Mouse (Mus musculus) neural tube, embryonic 14.5 days (tissue): ENCODE data around the gene Slc37a1. TPM values are rescaled to one million over a fixed set of nuclear protein-coding genes. Genes with fewer than 3 reads are reported as not detected.
A peak's percentile ranks its signal among the peaks of the same experiment; 100 is the strongest.

Source experiments
- ATAC-seq: fragments of 200-750 bp; cut with Nextera tagmentation; 2 replicates; pipeline ENCODE4 v1.8.0; 2017; ENCODE audit warnings: low read depth, mild to moderate bottlenecking, moderate TSS enrichment, moderate library complexity
- H3K27ac ChIP-seq: fragments of 300-500 bp; sonication (generic); 2 replicates; pipeline ENCODE4 v1.5.1; 2014; ENCODE audit warnings: low read depth, mild to moderate bottlenecking, control low read depth, low read length, moderate library complexity, mixed read lengths
- H3K27me3 ChIP-seq: fragments of 300-500 bp; sonication (generic); 2 replicates; pipeline ENCODE4 v1.6.1; 2014; ENCODE audit warnings: low read length; ENCODE audit not compliant: control insufficient read depth, insufficient read depth
- H3K36me3 ChIP-seq: fragments of 300-500 bp; sonication (generic); 2 replicates; pipeline ENCODE4 v1.6.1; 2014; ENCODE audit warnings: low read length, mixed read lengths; ENCODE audit not compliant: control insufficient read depth, insufficient read depth
- H3K4me1 ChIP-seq: fragments of 300-500 bp; sonication (generic); 2 replicates; pipeline ENCODE4 v1.6.1; 2014; ENCODE audit warnings: low read length; ENCODE audit not compliant: control insufficient read depth, insufficient read depth
- H3K4me2 ChIP-seq: fragments of 300-500 bp; sonication (generic); 2 replicates; pipeline ENCODE4 v1.6.1; 2014; ENCODE audit warnings: mild to moderate bottlenecking, low read depth, low read length, control low read depth
- H3K4me3 ChIP-seq: fragments of 300-500 bp; sonication (generic); 2 replicates; pipeline ENCODE4 v1.5.1; 2014; ENCODE audit warnings: low read depth, low read length, control low read depth, mixed read lengths
- H3K9ac ChIP-seq: fragments of 300-500 bp; sonication (generic); replicated peaks from 2 replicates; pipeline ENCODE4 v1.6.1; 2014; ENCODE audit warnings: low read depth, mild to moderate bottlenecking, control low read depth, low read length, mixed read lengths
- H3K9me3 ChIP-seq: fragments of 300-500 bp; sonication (generic); 2 replicates; pipeline ENCODE4 v1.6.1; 2016; ENCODE audit warnings: low read length; ENCODE audit not compliant: control insufficient read depth
- WGBS: fragments of 180-500 bp; shearing (Covaris S2); extraction: QIAGEN DNeasy Blood & Tissue Kit; methylation state at CpG from one replicate; pipeline ENCODE4 v1.1.7; 2014; 5-methylcytosine and 5-hydroxymethylcytosine counted together
- polyA plus RNA-seq: library from polyadenylated mRNA; unstranded; fragments of >200 nt; fragmentation: Nextera tagmentation; extraction: Ambion mirVana; gene quantifications from 2 replicates; pipeline ENCODE4 v1.2.1, GENCODE M21; 2014

Gene Slc37a1
- polyA plus RNA-seq, 1 experiment from 2014 or later = 10.1 TPM

- no peaks in the 10 kb centered on the region for H3K27me3 ChIP-seq
- no peak overlapping the region for H3K27ac ChIP-seq
- ATAC-seq = no peak
- H3K4me3 ChIP-seq = no peak overlapping the region
- H3K9ac ChIP-seq = no peak overlapping the region
- WGBS = 58% methylated on average over 12 of the region's 12 CpGs
- 0 out of 2 replicates have a peak, but pooled peaks cover 3% of the 10 kb centered on the region for H3K36me3 ChIP-seq
- H3K9me3 ChIP-seq = no peaks in the 10 kb centered on the region
- H3K4me1 ChIP-seq = no peaks in the 10 kb centered on the region
- H3K4me2 ChIP-seq = no peak overlapping the region
Observed at GRCm38 (mm10) chr17:31304895-31305775, 18.5 kb downstream of the Slc37a1 start.

- WGBS = 72% methylated on average over 5 of the region's 5 CpGs
- Histone ChIP-seq H3K27me3 (no peaks in the 10 kb centered on the region), H3K36me3 (0 out of 2 replicates have a peak, but pooled peaks cover 3% of the 10 kb centered on the region), H3K4me3 (no peak overlapping the region), H3K27ac (no peak overlapping the region), H3K4me1 (no peaks in the 10 kb centered on the region), H3K4me2 (no peak overlapping the region), H3K9ac (no peak overlapping the region), H3K9me3 (no peaks in the 10 kb centered on the region)
- ATAC-seq = no peak
Observed at GRCm38 (mm10) chr17:31305776-31306120, 19.2 kb downstream of the Slc37a1 start.

DNA sequence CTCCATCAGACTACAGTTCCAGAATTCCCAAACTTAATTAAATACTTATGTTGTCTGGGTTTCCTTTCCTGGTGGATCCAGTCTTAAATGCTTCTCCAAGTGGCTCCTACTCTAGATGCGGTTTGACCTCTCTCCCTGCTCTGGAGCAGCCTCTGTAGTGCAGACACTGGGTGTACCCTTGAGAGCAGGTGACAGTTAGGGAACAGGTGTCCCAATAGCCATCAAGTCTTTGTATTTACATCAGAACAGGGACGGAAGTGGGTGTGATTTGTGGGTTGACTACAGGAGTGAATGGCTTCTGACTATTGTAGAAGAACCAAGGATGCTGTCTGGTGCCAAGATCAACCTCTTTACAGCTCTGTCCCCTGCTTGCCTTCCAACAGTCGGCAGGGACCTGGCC is 21.2 kb downstream of the Slc37a1 start:
- H3K4me3 ChIP-seq = no peak overlapping the region
- ATAC-seq = no peak
- H3K9ac ChIP-seq = no peak overlapping the region
- H3K27me3 ChIP-seq = no peaks in the 10 kb centered on the region
- H3K9me3 ChIP-seq = no peaks in the 10 kb centered on the region
- H3K36me3 ChIP-seq = 0 out of 2 replicates have a peak, but pooled peaks cover 3% of the 10 kb centered on the region
- no peak overlapping the region for H3K27ac ChIP-seq
- no peak overlapping the region for H3K4me2 ChIP-seq
- 73% methylated on average over 3 of the region's 3 CpGs for WGBS
- H3K4me1 ChIP-seq = no peaks in the 10 kb centered on the region

GRCm38 (mm10) chr17:31308291-31308816 is 21.8 kb downstream of the Slc37a1 start:
- Histone ChIP-seq H3K9ac (no peak overlapping the region), H3K4me3 (no peak overlapping the region), H3K27ac (no peak overlapping the region), H3K4me2 (no peak overlapping the region), H3K27me3 (no peaks in the 10 kb centered on the region), H3K9me3 (no peaks in the 10 kb centered on the region), H3K36me3 (0 out of 2 replicates have a peak, but pooled peaks cover 3% of the 10 kb centered on the region), H3K4me1 (no peaks in the 10 kb centered on the region)
- 92% methylated on average over 7 of the region's 7 CpGs for WGBS
- ATAC-seq = no peak

DNA sequence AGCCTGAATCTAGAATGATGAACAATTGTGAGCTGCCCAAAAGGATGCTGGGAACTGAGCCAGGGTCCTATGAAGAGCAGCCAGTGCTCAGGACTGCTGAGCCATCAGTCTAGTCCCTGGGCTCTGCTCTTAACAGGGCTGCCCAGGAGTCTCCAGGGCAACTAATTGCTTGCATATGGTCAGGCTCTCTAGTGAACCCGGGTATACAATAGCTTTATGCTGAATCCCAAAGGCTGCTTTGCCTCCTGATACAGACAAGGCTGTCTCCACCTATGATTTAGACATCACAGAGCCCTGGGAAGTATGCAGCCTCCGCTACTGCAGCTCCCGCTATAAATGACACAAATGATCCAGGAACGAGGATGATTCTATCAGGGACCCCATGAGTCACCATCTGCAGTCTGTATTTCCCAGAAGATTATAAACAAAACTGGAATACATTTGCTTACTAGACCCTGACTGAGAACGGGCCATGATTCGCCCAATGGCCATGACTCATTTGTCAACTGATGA is 22.7 kb downstream of the Slc37a1 start:
- WGBS = 4% methylated on average over 6 of the region's 6 CpGs
- H3K27me3 ChIP-seq = no peaks in the 10 kb centered on the region
- H3K27ac ChIP-seq = peak overlapping the region; percentile 41; the same call in 1 of the 2 replicates
- H3K9me3 ChIP-seq = no peaks in the 10 kb centered on the region
- no peak overlapping the region for H3K4me3 ChIP-seq
- H3K4me1 ChIP-seq = no peaks in the 10 kb centered on the region
- H3K9ac ChIP-seq = no peak overlapping the region
- 0 out of 2 replicates have a peak, but pooled peaks cover 3% of the 10 kb centered on the region for H3K36me3 ChIP-seq
- no peak overlapping the region for H3K4me2 ChIP-seq
- ATAC-seq = peak; percentile 78

GRCm38 (mm10) chr17:31311047-31311446 is 24.5 kb downstream of the Slc37a1 start:
- 82% methylated on average over 9 of the region's 9 CpGs for WGBS
- Histone ChIP-seq H3K4me2 (no peak overlapping the region), H3K27me3 (no peaks in the 10 kb centered on the region), H3K4me3 (no peak overlapping the region), H3K4me1 (no peaks in the 10 kb centered on the region), H3K9me3 (no peaks in the 10 kb centered on the region), H3K27ac (no peak overlapping the region), H3K36me3 (0 out of 2 replicates have a peak, but pooled peaks cover 3% of the 10 kb centered on the region), H3K9ac (no peak overlapping the region)
- ATAC-seq = no peak

GRCm38 (mm10) chr17:31312648-31313047 is 26.1 kb downstream of the Slc37a1 start:
- Histone ChIP-seq H3K27ac (no peak overlapping the region), H3K27me3 (no peaks in the 10 kb centered on the region), H3K36me3 (0 out of 2 replicates have a peak, but pooled peaks cover 1% of the 10 kb centered on the region), H3K4me3 (no peak overlapping the region), H3K9me3 (no peaks in the 10 kb centered on the region), H3K4me1 (no peaks in the 10 kb centered on the region), H3K4me2 (no peak overlapping the region), H3K9ac (no peak overlapping the region)
- WGBS = 72% methylated on average over 10 of the region's 10 CpGs
- ATAC-seq = no peak

DNA sequence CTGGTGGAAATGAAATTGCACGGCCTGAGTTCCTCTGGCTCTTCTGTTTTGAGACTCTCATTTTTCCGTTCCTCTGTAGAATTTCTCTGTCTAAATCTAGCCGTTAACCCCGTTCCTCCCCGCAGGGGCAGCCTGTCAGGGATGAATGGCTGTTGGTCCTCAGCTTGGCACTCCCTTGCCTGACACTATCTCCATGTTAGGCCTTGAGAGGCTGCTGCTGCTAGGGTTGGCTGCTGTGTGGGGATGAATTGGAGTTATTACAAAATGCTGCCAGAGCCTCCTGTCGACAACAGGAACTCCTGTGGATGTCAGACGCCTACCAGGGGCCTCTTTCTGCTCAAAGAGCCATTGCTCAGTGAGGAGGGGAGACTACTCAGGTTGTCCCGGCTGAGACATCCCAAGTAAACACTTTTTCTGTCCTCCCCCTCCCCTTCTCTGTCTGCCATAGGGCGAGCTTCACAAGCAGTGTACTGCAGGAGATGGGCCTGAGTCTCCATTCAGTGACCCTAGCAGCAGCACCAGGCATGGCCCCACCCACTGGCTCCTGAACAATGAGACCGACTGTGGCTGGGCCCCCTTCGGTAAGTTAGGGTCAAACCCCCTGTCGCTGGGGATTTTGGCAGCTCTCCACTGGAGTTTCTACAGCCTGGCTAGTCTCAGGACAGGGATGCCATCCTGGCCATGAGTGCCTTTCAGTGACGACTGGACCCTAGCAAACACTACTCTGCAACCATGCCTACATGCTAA is 28.6 kb downstream of the Slc37a1 start:
- Histone ChIP-seq H3K4me3 (no peak overlapping the region), H3K9ac (no peak overlapping the region), H3K27ac (0 out of 2 replicates have a peak overlapping the region, but pooled peaks have one; percentile 3), H3K9me3 (no peaks in the 10 kb centered on the region), H3K27me3 (no peaks in the 10 kb centered on the region), H3K36me3 (no peaks in the 10 kb centered on the region), H3K4me2 (no peak overlapping the region), H3K4me1 (no peaks in the 10 kb centered on the region)
- WGBS = 27% methylated on average over 13 of the region's 13 CpGs
- ATAC-seq = 0 out of 2 replicates have a peak, but pooled peaks have one; percentile 14
